Mouse (Mus musculus): Measurements from ENCODE around the gene Smim12.

Gene Smim12

DNA sequence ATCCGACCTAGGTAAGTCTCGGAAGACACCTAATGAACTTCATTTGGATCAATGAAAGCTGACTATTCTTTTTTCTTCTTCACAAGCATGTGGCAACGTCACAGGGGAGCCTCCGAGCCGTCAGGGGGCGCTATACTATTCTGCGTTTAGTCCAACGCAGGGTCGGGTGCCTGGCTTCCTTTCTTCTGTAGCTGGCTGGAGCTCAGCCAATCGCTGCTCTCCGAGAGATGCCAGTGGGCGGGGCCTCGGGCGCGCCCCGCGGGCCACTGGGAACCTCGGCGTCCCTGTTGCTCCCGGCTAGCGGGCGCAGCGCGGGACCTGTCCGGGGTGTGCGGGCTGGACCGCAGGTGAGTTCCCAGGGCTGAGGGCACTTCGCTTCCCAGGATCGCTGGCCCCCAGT is at the start of gene Smim12:
Gene Smim12 (plus strand): TSS at position 233 of the 400 bp plus-strand sequence.
- DNase-seq, result peak; percentile 98

- no peak for DNase-seq
These were observed 48.9 kb upstream of the Smim12 start for GRCm38 (mm10) chr4:127194477-127195269.

GRCm38 (mm10) chr4:127198609-127199008 is 45.0 kb upstream of the Smim12 start:
- no peak for DNase-seq

GRCm38 (mm10) chr4:127199406-127199805 is 44.2 kb upstream of the Smim12 start:
- DNase-seq, result no peak

GRCm38 (mm10) chr4:127200164-127200722 is 43.3 kb upstream of the Smim12 start:
- no peak for DNase-seq

DNA sequence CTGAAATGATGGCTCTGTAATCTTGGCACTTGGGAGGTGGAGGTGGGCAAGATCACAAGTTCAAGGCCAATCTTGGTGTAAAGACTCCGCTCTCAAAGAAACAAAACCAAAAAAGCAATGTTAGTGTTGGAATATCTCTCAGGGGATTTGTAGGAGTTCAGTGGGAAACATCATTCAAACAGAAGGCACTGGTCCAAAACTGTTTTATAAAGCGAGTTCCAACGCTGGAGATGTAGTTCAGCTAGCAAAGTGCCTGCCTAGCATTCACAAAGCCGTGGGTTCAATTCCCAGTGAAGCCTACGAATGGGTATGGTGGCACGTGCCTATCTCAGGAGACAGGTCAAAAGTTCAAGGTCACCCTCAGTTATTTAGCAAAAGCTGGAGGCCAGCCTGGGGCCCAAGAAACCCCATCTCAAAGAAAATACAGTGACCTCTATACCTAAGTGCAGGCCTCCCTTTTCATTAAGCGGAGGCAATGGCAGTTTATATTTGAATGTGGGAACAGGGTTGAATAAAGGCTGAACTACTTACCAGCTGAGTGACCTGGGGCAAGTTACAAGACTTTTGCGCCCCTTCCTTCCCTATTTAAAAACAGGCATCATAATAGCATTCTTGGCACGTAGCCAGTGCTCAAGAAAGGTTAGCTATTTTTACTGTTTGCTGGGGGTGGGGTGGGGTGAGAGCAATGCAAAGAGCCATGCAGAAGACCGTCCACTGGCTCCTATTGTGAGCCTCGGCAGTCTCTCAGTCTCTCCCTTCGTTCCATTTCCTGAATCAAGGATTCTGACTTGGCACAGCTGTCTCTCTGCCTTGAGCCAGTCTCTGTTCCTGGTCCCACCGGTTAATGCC is 42.6 kb upstream of the Smim12 start:
- DNase-seq, result no peak

DNA sequence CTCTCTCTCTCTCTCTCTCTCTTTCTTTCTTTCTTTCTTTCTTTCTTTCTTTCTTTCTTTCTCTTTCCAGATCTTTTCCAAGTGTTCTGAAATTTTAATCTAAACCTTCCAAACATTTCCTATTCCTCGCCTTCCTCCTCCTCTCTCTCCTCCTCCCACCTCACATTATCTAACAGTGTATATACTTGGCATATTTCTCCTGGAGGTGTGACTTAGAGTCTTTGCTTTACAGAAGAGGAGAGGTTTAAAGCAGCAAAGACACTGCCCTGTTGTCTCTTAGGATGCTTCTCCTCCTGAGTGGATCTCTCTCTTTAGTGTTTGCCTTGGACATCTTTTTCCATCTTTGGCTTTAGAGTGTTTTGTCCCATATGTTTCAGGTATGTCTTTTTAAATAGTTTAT is 40.5 kb upstream of the Smim12 start:
- no peak for DNase-seq

- DNase-seq, result no peak
These were observed 32.3 kb upstream of the Smim12 start for GRCm38 (mm10) chr4:127211318-127211717.

- DNase-seq, result no peak
These were observed 29.1 kb upstream of the Smim12 start for GRCm38 (mm10) chr4:127214510-127214909.

DNA sequence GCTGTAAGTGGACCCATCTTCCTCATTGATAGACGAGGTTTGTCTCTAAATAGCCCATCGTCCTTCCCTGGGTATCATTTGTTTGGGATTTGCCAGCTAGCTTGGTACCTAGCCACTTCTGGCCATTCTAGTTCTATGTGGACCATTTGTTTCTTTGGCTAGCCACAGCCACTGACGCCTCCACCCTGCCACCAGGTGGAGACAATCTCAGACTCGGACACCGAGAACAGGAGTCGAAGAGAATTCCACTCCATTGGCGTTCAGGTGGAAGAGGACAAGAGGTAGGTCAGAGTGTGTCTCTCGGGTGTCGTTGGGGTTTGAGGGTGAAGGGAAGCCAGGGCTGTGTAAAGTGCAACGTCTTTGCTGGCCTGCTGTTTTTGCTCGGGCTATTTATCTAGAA is 28.5 kb upstream of the Smim12 start:
- no peak for DNase-seq

DNA sequence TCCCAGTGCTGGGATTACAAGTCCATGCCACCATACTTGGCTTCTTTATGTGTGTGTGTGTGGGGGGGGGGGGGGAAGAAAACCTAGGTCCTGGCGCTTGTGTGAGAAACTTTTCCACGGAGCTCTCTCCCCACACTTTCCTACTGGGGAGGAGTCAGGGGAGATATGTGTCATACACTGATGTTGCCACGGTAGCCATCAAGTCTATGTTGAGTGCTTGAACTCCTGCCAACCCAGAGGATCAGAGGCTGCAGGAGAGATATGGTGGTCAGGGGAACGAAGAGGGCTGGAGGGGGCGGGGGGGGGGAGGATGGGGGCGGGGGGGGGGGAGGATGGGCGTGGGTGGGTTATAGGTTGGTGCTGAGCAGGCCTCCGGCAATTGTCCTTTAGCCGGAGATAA is 27.8 kb upstream of the Smim12 start:
- DNase-seq, result no peak

DNA sequence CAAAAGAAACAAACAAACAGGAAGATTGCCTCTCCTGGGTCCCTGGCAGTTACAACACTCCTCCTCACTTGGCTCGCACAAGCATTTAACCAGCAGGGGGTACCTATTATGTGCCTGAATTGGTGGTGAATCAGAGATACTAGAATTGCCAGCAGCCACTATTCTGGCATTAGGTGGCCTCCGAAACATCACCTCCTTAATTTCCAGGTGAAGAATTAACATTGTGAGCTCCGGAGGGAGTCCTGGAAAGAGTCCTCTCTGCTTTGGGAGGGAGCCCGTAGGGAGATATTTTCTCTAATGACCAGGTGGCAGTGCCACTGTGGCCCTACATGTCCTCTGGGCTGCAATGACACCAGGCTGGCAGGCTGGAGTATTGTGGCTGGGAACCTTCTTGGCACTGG is 27.3 kb upstream of the Smim12 start:
- no peak for DNase-seq

GRCm38 (mm10) chr4:127217048-127217447 is 26.5 kb upstream of the Smim12 start:
- no peak for DNase-seq

DNA sequence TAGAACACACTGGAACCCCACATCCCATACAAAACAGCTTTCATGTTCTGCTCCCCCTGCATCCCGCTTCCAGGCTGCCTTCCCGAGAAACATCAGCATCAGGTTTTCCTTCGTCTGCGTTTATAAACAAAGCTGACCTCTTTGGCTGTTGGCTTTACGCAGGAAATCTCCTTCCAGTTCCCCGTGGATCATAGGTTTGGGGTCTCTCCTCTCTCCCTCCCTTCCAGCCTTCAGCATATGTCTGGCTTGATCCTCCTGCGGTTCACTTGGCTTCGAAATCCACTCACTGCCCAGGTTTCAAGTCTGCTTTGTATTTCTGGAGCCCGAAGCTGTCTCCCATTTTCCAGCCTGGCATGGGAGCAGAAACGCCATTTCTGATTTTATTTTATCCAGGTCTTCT is 20.3 kb upstream of the Smim12 start:
- DNase-seq, result no peak

GRCm38 (mm10) chr4:127223755-127224154 is 19.8 kb upstream of the Smim12 start:
- DNase-seq, result no peak

DNA sequence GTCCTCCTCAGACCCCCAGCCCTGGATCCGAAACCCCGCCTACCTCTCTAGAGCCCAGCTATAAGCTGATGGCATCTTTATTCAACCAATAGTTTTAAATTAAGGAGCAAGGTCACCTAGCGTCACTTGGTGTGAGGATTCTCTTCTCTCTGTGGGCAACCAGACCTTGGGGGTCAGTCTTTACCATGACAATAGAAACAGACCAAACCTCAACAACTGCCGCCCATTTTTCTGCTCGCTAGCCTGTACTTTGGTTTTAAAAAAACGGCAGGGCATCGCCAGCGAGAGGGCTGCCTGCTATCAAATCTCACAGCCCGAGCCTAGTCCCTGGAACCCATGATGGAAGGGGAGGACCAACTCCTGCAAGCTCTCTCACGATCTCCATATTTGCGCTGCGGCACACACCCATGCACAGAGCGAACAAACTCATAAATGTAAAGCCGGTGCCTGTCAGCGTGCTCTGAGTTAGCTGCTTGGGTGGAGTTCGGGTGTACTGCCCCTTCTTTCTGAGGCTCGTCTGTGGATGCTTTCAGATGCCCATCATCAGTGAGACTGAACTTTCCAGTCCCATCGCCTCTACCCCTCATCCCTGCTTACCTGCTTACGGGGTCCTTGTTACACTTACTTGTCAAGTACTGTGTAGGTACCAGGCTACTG is 19.0 kb upstream of the Smim12 start:
- DNase-seq, result no peak

DNA sequence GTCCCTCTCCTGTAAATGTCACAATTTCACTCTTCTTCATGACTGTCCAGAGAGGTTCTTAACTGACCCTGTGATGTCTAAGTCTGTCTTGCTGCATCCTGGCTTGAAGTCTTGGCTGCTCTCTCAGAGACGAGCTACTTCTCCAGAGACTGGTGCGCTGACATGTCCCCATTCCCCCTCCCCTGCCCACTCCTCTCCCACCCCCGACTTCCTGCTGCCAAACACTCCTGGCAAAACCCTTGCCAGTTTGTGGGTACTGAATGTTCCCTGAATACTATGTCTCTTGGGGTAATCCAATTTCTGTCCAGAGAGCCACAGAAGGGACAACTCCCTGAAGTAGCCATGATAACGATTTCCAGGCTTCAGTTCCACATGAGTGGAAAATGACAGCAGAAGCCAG is 17.5 kb upstream of the Smim12 start:
- DNase-seq, result no peak

GRCm38 (mm10) chr4:127227051-127227673 is 16.4 kb upstream of the Smim12 start:
- DNase-seq, result no peak

GRCm38 (mm10) chr4:127232028-127232427 is 11.6 kb upstream of the Smim12 start:
- peak; percentile 84 for DNase-seq

GRCm38 (mm10) chr4:127232551-127232950 is 11.0 kb upstream of the Smim12 start:
- DNase-seq, result no peak

DNA sequence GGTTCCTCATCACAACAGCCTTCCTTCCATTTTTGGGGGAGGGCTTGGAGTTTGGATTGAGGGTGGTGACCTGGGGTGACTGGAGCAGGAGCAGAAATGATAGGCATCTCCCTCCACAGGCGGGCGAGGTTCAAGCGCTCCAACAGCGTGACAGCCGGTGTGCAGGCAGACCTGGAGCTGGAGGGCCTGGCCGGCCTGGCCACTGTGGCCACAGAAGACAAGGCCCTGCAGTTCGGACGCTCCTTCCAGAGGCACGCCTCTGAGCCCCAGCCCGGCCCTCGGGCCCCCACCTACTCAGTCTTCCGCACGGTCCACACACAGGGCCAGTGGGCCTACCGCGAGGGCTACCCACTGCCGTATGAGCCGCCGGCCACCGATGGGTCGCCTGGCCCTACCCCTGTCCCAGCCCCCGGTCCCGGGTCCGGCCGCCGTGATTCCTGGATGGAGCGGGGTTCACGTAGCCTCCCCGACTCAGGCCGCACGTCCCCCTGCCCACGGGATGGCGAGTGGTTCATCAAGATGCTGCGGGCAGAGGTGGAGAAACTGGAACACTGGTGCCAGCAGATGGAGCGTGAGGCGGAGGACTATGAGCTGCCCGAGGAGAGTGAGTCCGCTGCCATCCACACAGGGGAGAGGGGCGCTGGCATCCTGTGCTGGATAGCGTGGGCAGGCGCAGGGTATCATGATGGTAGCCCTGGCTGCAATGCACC is 10.0 kb upstream of the Smim12 start:
- no peak for DNase-seq
